Mouse (Mus musculus) kidney, postnatal 25 days (tissue): ENCODE measurements around the gene Mlh3.

Experiments used
- DNase-seq, 2 experiments: peaks; one replicate each; pipeline ENCODE4 v3.0.0; 2021; ENCODE audit warnings: mixed read lengths in 2 of 2

The Mlh3 gene

DNA sequence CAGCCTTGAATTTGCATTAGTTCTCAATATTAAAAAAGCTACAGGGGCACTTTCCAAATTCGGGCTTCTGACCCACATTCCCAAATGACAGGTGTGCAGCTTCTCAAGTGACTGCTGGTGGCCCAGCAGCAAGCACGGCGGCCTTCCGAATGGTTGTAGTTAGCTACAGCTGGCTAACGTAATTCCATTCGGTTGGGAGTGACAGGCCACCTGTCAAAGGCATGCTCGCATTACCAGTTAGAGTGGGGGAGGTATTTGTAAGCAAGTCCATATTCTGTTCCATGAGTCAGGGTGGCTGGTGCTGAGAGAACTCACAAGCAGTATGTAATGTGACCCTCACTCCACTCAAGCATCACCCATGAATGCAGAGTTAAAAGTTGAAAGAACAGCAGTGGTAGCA lies 43.2 kb downstream of the Mlh3 start:
- DNase-seq, result peak in 1 of 2 experiments; percentile 27

DNA sequence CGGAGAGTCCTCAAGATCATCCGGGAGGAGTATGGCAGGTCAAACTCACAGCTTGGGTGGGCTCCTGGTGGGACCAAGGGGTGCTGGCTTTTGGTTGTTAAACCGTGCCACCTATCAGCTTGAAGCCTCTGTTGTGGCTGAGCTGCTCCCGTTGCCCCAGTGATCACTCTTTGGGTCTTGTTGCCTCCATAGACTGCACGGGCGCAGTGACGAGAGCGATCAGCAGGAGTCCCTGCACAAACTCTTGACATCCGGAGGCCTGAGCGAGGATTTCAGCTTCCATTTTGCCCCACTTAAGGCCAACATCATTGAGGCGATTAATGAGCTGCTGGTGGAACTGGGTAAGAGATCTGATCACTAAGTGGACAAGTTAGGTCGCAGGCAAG lies 50.5 kb downstream of the Mlh3 start:
- no peak for DNase-seq

DNA sequence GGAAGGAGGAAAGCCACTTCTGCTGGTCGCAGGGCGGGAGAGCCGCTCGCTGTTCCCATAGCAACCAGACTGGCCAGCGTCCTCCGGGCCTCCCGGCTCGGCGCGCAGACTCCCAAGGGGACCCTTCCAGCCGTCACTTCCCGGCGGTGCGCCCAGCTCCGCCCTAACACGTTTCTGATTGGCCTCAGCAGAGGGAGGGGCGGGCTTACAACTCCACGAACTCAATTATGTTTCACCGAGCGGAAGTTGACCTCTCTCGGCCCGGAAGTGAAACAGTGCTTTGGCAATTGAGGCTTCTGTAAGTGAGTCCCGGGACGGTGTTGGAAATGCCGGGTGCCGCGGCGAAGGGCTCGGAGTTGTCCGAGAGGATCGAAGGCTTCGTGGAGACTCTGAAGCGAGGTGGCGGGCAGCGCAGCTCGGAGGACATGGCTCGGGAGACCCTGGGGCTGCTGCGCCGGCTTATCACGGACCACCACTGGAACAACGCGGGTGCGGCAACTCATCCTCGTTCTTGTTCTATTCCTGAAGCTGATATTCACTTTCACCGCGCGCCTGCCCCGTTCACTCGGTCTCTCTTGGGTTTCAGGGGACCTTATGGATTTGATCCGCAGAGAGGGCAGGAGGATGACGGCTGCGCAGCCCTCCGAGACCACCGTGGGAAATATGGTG lies 51.0 kb downstream of the Mlh3 start, which contains the start of gene Eif2b2:
Gene Eif2b2 (plus strand): TSS at position 246 of the 669 bp plus-strand sequence.
- peak; percentile 98 to 99 for DNase-seq

DNA sequence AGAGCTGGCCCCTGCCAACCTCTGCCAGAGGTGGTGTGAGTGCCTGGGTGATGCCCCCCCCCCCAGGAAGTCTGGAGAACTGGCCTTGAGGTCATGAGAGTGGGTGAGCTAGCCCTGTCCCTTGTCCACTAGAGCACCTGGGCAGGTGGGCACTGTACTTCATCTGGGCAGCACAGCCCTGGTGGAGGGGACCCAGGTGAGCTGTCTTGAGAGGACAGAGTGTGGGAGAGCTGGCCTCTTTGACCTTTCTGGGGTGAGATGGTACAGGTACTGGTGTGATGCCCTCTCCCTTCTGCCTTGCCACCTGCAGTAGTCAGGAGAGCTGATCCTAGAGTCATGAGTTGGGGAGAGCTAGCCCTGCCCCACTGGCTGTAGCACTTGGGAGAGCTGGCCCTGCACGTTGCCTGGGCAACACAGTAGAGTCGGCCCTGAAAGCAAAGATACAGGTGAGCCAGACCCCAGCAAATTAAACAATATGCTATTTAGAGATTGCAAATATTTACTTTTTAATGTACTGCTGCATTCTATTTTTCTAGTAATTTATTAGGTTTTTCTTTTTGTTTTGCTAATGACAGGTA lies 52.6 kb downstream of the Mlh3 start:
- no peak for DNase-seq

DNA sequence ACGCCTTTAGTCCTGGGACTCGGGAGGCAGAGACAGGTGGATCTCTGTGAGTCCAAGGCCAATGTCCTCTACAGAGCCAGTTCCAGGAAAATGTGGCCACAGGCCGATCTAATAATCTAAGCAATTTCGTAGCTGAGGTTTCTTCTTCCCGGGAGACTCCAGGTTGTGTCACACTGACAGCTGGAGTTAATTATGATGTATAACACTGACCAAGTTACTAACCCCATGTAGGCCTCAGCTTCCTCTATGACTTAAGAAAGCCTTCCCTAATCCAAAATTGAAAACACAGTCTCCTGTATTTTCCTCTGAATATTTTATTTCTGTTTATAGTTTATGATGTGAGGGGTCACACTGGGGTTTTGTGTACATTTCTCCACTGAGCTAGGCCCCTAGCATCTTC lies 55.4 kb downstream of the Mlh3 start:
- DNase-seq, result no peak

DNA sequence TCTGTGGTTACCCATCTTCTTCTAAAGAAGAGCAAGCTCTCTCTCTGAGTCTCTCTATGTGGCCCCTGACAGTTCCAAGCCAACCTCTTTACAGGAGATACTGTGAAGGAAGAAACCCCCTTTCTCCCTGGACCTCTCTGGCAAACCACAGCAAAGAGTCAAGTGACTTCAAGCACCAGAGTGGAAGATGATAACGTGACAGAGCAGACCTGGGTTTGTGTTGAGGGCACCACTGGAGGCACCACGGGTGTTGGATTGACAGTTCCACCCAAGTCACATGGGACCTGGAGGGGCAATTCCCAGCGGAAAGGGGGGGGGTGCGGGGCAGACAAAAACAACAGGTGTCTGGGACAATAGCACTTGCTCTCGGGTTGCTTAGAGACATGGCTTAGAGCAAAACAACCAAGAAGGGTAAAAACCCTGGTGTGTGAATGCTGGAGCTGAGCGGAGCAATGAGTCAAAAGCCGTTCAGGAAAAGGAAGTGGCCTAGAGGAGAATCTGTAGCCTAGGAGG lies 61.7 kb downstream of the Mlh3 start:
- no peak for DNase-seq

DNA sequence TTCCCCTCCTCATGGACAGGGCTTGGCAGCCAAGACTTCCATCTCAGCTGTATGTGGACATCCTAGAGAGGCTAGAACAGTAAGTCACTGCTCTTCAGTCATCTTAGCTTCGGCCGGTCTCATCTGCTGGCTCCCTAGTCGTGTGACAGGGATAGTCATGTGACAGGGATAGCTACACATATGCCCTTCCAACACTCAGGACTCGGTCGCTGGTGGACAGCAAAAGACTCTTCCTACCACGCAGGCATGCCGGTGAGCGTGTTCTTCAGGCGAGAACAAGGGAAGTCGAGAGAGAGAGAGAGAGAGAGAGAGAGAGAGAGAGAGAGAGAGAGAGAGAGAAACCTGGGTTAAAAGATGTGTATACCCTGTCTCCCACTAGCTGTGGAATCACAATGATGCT lies 65.0 kb downstream of the Mlh3 start:
- no peak for DNase-seq

DNA sequence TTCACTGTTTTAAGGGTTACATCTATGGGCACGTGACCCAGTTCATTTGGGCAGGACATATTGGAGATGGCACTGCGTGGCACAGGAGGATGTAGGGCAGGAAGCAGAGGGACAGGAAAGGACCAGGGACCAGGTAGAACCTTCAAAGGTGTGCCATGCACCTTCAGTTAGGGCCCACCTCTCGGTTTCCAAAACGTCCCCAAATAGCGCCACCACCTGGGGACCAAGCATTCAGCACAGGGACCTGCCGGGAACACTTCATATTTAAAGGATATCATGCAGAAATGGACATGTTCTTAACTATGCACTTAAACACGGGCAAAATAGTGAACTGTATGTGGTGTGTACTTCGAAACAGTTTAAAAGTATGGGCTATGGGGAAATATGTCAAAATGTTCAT lies 66.3 kb downstream of the Mlh3 start:
- no peak for DNase-seq

DNA sequence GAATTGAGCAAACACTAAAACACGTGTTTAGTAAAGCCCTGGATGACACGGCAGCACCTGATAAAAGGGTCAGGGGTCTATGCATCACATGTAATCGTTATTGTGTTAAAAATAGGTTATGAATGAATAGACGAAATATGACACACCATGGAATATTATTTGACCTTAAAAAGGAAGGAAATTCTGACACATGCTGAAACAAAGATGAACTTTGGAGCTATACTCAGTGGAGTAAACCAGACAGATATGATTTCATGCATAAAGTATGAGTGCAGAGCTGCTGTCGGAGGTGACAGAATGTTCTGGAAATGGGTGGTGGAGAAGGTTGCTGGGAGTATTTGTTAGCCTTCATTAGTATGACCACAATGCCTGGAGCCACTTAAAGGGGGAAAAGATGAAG lies 66.7 kb downstream of the Mlh3 start:
- no peak for DNase-seq

DNA sequence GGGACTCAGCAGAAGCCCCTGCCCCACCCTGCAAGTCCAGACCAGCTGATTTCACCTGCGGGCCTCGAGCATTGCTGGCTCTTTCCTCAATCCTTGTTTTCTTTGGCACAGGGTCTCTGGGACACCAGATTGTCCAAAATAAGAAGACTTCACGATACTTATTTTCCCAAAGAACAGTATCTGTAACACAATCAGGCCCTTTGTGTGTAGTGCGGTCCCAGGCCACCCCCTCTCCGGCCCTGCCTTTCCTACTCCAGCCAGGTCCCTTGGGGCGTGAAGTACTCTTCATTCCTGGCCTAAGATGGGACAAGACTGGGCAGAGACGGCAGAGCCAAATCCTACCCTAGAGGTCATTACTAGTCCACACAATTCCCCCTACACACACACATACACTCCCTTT lies 68.2 kb downstream of the Mlh3 start:
- DNase-seq, result no peak

DNA sequence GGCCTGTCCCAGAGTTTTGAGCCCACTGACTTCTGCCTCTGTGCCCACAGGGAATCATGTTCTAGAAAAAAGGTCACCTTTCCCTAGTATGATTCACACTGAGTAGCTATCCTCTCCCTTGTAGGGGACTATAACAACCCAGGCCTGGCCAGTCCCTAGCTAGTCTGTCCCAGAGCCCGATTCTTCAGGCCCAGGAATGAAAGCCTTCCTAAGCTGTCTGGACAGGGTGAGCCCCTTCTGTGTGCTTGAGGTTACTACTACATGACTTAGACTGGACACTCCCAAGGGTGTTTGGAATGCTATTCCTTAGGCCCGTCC lies 68.6 kb downstream of the Mlh3 start:
- no peak for DNase-seq

DNA sequence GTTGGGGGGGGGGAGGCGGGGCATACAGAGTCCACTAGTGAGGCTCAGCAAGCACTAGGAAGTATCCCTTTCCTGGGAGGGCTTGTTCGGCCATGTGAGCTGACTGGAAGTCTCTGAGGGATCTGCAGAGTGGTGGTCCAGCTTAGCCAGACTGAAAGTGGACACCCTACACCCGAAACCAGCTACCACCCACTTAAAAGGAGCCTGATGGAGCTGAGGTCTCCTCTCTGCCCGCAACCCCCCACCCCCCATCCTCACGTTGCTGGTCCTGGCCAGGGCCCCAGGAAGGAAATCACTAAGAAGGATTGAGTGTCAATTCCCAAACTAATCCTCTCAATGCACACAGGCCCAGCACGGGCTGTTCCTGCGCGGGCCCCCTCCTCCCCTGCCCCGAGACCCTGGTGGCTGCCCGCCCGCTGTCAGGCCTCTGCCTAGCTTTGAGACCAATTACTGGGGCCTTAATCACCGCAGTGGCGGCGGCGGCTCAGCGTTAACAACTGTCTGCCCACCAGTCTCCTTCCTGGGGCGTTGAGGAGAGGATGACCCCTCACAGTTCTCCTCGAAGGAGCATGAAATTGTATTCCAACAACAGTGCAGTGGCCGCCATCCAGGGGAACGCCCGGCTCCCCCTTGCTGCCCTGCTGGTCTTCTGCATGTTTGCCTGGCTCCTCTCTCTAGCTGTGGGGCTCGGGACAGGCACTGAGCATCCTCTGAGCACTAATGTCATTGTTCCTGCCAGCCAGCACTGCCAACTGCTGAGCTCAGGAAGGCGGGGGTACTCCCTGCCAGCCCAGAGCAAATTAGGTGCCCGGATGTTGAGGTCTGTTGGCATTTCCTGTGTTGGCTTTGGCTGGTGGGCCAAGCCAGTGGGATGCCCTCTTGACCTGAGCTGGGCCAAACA lies 69.2 kb downstream of the Mlh3 start:
- DNase-seq, result peak in 1 of 2 experiments; percentile 44

DNA sequence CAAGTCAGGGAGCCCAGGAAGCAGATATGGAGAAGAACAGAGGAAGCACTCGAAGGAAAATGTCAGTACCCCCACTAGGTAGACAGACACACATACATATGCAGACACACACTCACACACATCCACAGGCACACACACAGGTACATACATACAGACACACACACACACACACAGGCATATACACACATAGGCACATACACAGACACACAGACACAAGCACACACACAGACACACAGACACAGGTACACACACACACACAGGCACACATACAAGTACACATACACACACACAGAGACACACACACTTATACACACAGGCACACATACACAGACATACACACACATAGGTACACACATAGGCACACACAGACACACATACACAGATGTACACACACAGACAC lies 70.4 kb downstream of the Mlh3 start:
- no peak for DNase-seq

DNA sequence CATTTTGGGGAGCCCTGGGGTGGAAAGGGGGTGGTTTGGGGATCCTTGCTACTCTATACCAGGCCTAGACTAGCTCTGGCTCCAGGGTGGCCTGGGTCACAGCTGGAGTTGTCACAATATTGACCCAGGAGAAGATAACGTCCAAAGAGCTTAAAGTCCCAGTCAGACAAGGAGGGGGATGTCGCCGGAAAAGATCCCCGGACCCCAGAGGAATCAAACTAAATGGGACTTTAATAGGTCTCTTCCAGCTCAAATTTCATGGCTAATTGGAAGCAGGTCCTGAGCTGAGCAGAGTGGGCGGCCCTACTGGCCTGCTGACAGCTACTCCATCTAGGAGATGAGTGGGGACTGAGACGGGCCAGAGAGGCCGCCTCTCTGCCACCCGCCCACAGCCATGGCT lies 72.5 kb downstream of the Mlh3 start:
- no peak for DNase-seq

DNA sequence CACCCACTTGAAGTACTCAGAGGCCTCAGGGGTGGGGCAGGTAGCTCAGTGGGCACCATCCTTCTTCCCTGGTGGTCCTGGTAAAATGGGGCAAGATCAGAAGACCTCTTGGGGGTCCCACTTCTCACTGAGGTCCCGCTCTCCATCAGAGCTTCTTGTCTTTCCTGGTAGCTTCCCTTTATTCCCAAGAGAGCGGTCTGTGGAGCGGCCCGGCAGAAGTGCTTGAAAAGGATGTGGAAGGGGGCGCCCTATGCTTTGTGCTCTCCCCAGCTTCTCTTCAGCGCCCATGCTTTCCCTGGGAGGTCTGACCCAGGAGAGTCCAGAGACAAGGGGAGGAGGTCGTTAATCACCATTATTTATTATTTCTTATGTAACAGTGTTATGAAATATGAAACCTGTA lies 73.0 kb downstream of the Mlh3 start:
- DNase-seq, result no peak

DNA sequence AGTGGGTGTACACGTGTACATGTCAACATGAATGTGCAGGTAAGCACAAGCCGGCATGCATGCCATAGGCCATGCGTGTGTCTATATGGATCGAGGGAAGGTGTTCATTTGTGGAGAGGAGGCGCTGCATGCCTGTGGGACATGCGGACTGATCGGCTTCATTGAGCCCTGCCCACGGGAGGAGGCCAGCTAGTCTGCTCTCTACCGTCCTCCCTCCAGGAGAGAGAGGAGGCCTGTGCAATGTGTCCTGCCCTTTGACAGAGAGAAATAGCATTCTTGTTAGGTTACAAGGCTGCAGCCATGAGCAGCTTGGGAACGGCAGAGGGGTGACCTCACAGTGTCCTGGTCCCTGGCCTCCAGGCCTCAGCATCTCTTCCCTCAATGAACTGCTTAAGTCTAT lies 74.2 kb downstream of the Mlh3 start:
- no peak for DNase-seq

DNA sequence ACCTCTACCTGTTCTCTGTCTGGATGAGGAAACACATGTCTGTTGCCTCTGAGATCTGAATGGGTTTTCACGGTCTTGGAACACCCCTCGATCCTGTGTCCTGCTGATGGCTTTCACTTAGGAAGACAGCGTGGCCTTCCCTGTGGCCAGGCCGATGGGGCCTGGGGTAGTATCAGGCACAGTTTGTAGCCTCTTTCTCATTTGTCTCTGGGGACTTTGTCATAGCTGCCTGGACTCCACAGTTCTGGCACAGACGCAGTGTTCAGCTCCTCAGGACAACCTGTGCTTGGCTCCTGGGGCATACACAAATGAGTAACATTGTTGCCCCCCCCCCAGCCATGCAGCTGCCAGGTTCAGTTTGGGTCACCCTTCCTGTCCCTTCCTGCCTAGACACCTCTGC lies 75.3 kb downstream of the Mlh3 start:
- no peak for DNase-seq

DNA sequence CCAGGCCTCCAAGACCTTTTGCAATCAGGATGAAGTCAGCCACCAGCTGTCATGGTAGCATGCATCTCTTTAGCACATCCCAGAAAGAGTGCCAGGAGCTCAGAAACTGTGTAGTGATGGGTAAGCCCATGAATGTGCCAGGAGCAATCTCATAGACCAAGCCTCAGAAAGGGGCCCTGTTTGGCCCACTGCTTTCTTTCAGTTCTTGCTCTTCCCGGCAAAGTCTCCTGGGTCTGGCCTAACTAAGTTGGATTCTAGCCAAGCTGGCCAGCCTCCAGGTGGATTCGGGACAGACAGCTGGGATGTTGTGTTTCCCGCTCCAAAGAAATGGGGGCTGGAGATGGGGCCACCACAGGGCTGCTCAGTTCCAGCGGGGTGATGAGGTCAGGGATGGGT lies 75.8 kb downstream of the Mlh3 start:
- DNase-seq, result peak; percentile 83 to 92

DNA sequence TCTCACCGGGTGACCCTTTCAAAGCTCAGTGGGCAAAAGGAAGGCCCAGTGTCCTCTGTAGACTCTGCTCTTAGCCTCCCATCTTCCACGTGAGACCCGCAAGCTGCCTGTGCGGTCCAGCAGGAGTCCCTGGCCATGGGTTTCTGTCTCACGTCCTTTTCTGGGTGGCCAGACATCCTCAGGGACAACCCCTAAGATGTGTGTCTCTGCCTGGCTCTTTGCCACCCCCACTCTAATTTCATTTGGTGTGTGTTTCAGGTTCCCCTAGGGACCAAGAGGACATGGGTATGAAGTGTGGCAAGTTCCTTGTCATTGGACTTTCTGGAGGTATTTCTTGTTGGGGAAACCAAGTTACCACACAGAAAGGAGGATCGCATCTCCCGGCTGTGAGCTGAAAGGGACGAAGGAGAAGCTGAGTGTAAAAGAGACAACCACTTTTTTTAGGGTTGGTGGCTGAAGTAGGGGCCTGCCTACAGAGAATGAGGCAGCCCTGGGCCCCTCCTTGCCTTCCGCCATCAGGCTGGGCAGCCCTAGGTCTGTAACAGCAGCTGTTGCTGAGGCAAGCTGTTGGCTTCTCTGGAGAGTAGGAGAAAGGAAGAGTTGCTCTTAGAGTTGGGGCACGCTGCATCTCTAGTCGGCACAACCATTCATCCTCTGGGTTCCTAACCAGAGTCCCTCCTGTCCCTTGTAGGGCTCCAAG lies 76.3 kb downstream of the Mlh3 start:
- no peak for DNase-seq

DNA sequence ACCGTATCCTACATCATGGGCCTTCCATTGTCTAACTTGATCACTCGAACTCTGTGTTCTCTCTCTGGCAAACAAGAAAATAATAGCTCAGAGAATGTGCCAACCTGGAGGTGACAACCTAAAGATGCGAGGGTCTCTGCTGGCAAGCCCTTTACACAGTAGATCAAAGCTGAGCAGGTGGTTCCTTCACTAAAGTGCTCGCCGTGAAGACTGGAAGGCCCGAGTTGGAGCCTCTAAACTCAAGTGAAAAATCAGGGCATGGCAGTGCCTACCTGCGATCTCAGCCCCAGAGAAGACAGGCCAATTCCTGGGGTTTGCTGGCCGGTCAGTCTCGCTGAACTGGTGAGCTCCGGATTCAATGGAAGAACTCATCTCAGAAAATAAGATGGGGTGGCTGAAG lies 77.3 kb downstream of the Mlh3 start:
- DNase-seq, result no peak

DNA sequence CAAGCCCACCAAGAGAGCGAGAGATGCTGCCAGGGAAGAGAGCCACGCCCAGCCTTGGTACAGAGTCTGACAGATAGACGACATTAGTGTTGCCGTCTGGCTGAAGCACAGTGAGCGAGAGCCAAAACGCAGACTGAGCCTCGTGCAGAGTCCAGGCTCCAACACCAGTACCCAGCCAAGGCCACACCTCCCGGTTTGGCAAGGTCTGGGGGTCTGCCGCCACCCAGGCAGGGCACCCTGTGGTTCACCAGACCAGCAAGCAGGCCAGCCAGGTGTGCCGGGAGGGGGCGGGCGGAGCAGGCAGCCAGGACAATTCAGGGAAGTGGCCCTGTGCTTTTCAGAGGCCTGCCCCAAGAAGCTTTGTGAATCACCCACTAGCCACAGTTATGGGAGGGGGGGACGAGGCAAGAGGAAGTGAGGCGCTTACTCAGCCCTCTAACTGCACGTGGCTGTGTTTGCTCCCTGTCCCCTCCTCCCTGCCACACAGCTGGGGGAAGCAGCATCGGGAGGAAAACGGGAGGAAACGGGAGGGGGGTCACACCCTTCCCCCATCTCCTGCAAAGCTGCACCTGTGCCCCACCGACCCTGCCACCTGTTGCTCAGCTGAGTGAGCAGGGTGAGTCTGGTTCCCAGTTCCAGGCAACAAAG lies 77.8 kb downstream of the Mlh3 start:
- DNase-seq, result peak in 1 of 2 experiments; percentile 63

DNA sequence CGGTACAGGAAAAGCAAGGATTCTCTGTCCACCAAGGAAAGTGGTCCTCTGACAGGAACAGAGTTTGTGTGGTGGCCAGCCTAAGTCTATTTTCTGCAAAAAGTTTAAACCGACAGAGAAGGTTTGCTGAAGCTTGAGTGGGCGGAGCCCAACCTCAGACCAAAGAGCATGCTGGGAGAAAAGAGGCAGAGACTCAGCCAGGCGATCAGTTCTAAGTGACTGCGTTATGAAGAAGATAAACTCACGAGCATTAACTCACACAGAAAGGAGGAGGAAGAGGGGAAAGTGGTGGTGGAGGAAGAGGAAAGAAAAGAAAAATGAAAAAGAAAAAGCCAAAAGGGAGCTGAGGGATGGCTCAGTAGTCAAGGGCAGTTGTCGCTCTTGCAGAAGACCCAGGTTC lies 80.1 kb downstream of the Mlh3 start:
- no peak for DNase-seq

DNA sequence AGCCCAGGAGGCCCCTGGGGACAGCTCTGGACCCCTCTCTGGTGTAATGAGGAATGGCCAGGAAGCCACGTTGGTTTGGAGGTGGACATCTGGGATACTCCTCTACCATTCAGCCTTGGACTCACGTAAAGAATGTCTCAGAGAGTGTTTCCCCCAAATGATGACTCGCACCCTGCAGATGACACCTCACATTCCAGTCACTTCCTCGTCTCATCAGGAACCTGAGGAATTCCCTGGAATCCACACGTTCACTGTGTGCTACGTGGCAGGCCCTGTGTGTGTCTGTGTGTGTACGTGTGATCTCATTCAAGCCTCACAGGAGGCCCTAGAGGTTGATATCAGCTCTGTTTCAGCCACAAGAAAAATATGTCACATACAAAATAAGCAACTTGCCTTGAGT lies 84.0 kb downstream of the Mlh3 start:
- DNase-seq, result no peak
